Mouse (Mus musculus) spleen, adult 2 months (tissue): ENCODE measurements around the gene Cd3g.

ENCODE experiments used
- CTCF ChIP-seq: fragments of 200-500 bp; IDR thresholded peaks from 2 replicates; pipeline ENCODE4 v1.5.1; 2011; ENCODE audit warnings: mild to moderate bottlenecking, inconsistent platforms; ENCODE audit not compliant: insufficient read depth, insufficient read length, insufficient replicate concordance; ENCODE audit errors: extremely low read depth
- POLR2A ChIP-seq: fragments of 200-500 bp; IDR thresholded peaks from 2 replicates; pipeline ENCODE4 v1.6.1; 2011; ENCODE audit warnings: low read depth, low read length, inconsistent platforms

- no peak; the same call in 1 of the 2 replicates for TF ChIP-seq POLR2A
- no peak for TF ChIP-seq CTCF
Observed at GRCm38 (mm10) chr9:45009180-45010078, 29.2 kb upstream of the Cd3g start, which contains the start of gene Cd3e.
